Mouse (Mus musculus) myocyte (in vitro differentiated cells): ENCODE results near the gene Phgr1.

ENCODE experiments used
- CEBPB ChIP-seq: IDR thresholded peaks from 2 replicates; pipeline ENCODE4 v1.6.1; 2011; ENCODE audit warnings: mild to moderate bottlenecking, moderate library complexity; ENCODE audit not compliant: poor library complexity, insufficient read depth, severe bottlenecking
- E2F4 ChIP-seq: IDR thresholded peaks from one replicate; pipeline ENCODE4 v1.6.1; 2011; ENCODE audit warnings: mild to moderate bottlenecking, control low read depth, moderate library complexity; ENCODE audit not compliant: insufficient read depth
- MAX ChIP-seq: IDR thresholded peaks from one replicate; pipeline ENCODE4 v1.6.1; 2011; ENCODE audit warnings: low read depth, mild to moderate bottlenecking, control low read depth
- MYOD1 ChIP-seq, 3 experiments: IDR thresholded peaks; one replicate each; pipeline ENCODE4 v1.6.1; 2011; ENCODE audit warnings: control low read depth in 2 of 3, low read depth in 2 of 3, mild to moderate bottlenecking in 2 of 3, moderate library complexity in 1 of 3; ENCODE audit not compliant: insufficient read length in 2 of 3, control insufficient read depth in 1 of 3
- MYOG ChIP-seq, 3 experiments: IDR thresholded peaks; one replicate each; pipeline ENCODE4 v1.6.1; 2011; ENCODE audit warnings: control low read depth in 2 of 3, low read depth in 2 of 3, mild to moderate bottlenecking in 2 of 3; ENCODE audit not compliant: insufficient read length in 2 of 3, control insufficient read depth in 1 of 3, insufficient read depth in 1 of 3
- POLR2A ChIP-seq: IDR thresholded peaks from one replicate; pipeline ENCODE4 v1.6.1; 2011; ENCODE audit warnings: low read depth, mild to moderate bottlenecking, control low read depth, moderate library complexity; ENCODE audit not compliant: insufficient read length
- POLR2AphosphoS2 ChIP-seq: IDR thresholded peaks from one replicate; pipeline ENCODE4 v1.6.1; 2011; ENCODE audit warnings: low read depth, control low read depth; ENCODE audit not compliant: insufficient read length
- REST ChIP-seq: IDR thresholded peaks from one replicate; pipeline ENCODE4 v1.6.1; 2011; ENCODE audit warnings: mild to moderate bottlenecking, control low read depth, moderate library complexity; ENCODE audit not compliant: insufficient read depth, insufficient read length
- SRF ChIP-seq: IDR thresholded peaks from one replicate; pipeline ENCODE4 v1.6.1; 2011; ENCODE audit warnings: low read depth; ENCODE audit not compliant: control insufficient read depth, insufficient read length
- TCF12 ChIP-seq: IDR thresholded peaks from one replicate; pipeline ENCODE4 v1.6.1; 2011; ENCODE audit warnings: mild to moderate bottlenecking, control low read depth; ENCODE audit not compliant: poor library complexity, insufficient read depth, severe bottlenecking
- USF1 ChIP-seq: IDR thresholded peaks from one replicate; pipeline ENCODE4 v1.6.1; 2011; ENCODE audit warnings: low read depth, mild to moderate bottlenecking, control low read depth, moderate library complexity

DNA sequence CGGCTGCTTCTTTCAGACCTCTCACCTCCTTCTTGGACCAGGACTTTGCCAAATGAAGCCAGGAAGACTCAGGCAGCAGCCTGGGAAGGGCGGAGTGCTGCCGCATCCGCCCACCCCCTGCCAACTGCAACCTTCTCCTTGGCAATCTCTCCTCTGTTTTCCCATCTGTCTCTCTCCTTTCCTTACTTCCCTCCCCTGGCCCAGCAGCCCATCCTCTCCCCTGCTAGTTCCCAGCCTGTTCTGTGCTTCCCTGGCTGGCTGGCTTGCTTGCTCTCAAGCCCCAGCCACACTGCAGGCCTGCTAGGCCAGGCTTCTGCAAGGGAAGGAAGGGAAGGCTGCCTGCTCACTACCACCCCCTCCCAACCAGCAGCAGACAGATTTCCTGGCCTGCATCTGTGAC lies 3.3 kb downstream of the Phgr1 start:
- TF ChIP-seq TCF12 (no peak), POLR2A (no peak), MAX (no peak), USF1 (no peak), POLR2AphosphoS2 (no peak), CEBPB (no peak), REST (no peak), MYOG (IDR thresholded peaks at IDR 0.05; ENCODE audit: control insufficient read depth in 1 of 3, insufficient read depth in 1 of 3, insufficient read length in 2 of 3, low read depth in 2 of 3) (no peak), MYOD1 (IDR thresholded peaks at IDR 0.05; ENCODE audit: control insufficient read depth in 1 of 3, insufficient read length in 2 of 3, low read depth in 2 of 3) (peak in 1 of 3 experiments; percentile 57), E2F4 (no peak), SRF (no peak)
